Comparison of ENCODE assay signal across 19 mouse cellular contexts in the genomic region with DNA sequence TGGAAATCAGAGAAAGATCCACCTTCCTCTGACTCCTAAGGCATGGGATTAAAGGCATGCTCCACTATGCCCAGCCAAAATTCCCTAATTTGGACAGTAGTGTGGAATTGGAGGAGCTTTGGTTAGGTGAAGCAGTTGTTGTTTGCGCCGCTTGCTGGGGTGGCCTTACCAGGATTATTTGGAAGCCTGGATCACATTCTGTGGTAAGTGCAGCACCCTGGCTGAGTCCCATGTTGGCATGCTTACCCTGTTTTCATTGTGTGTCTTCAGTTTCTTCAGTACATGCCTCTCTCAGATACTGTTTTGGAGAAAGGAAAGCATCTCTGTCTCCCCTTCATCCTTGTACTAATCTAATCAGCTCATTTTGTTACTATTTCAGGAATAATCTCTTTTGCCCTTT. TPM values are rescaled to one million over a fixed set of nuclear protein-coding genes. Genes with fewer than 3 reads are reported as not detected.
DNase-seq lines count a peak whose midpoint lies in the region; ATAC-seq and TF ChIP-seq lines count a peak whose summit lies in the region.
"Had no signal": no experiment of that assay in that cellular context is flagged by ENCODE, and none has a peak within 500 bp of the region (broad histone marks: within the 10 kb centered on the region; RNA-seq: fewer than 3 reads in every experiment).

No protein-coding gene starts in this region.

- no peak for DNase-seq in liver, embryonic 11.5 days (ENCODE audit: low spot score)
- DNase-seq in gastrocnemius, postnatal 25 days: peak; percentile 36
- no peak for DNase-seq in stomach, postnatal 0 days (ENCODE audit: low spot score)
- DNase-seq in cerebellum, adult 9-11 months: no peak
- DNase-seq: cerebellum, postnatal 14 days; embryo, embryonic 11 days; kidney, adult 8-10 months; kidney, postnatal 25 days; lung, embryonic 14.5 days had no signal

- H3K9ac ChIP-seq in heart, embryonic 14.5 days (ENCODE audit: low read length): no peak overlapping the region
- no peak overlapping the region for H3K9ac ChIP-seq in heart, embryonic 11.5 days (ENCODE audit: low read depth, low read length)
- 0 out of 2 replicates have a peak overlapping the region, but pooled peaks have one; percentile 9 for H3K9ac ChIP-seq in liver, embryonic 15.5 days
- no peak overlapping the region for H3K9ac ChIP-seq in liver, embryonic 11.5 days (ENCODE audit: low read depth, low read length)
- no peak overlapping the region for H3K9ac ChIP-seq in stomach, postnatal 0 days (ENCODE audit: low read length)
- H3K9ac ChIP-seq: embryonic facial prominence, embryonic 15.5 days; lung, embryonic 14.5 days had no signal

- H3K4me2 ChIP-seq in heart, embryonic 14.5 days (ENCODE audit: low read length): peak overlapping the region; percentile 27
- H3K4me2 ChIP-seq in heart, embryonic 11.5 days: no peak overlapping the region
- peak overlapping the region; percentile 7; the same call in 1 of the 2 replicates for H3K4me2 ChIP-seq in liver, embryonic 15.5 days
- H3K4me2 ChIP-seq in liver, embryonic 11.5 days: no peak overlapping the region
- H3K4me2 ChIP-seq in stomach, postnatal 0 days (replicated peaks; ENCODE audit: low read depth): 0 out of 2 replicates have a peak overlapping the region, but pooled peaks have one; percentile 14
- H3K4me2 ChIP-seq: embryonic facial prominence, embryonic 15.5 days; lung, embryonic 14.5 days; midbrain, embryonic 11.5 days had no signal

- WGBS in heart, embryonic 14.5 days: 71% methylated on average over 2 of the region's 2 CpGs
- 81% methylated on average over 2 of the region's 2 CpGs for WGBS in heart, embryonic 11.5 days (ENCODE audit: insufficient replicate concordance)
- 88% methylated on average over 2 of the region's 2 CpGs for WGBS in liver, embryonic 15.5 days (ENCODE audit: insufficient replicate concordance)
- WGBS in liver, embryonic 11.5 days: 85% methylated on average over 2 of the region's 2 CpGs
- WGBS in stomach, postnatal 0 days: 81% methylated on average over 2 of the region's 2 CpGs

- no peak for ATAC-seq in heart, embryonic 14.5 days (ENCODE audit: insufficient number of reproducible peaks, insufficient read depth, low FRiP score, low read depth)
- no peak for ATAC-seq in heart, embryonic 11.5 days (replicated peaks; ENCODE audit: insufficient number of reproducible peaks, low FRiP score, low TSS enrichment)
- no peak for ATAC-seq in liver, embryonic 15.5 days (ENCODE audit: insufficient read depth)
- no peak for ATAC-seq in liver, embryonic 11.5 days (replicated peaks; ENCODE audit: low FRiP score)
- no peak for ATAC-seq in stomach, postnatal 0 days (ENCODE audit: low FRiP score, low TSS enrichment)
- ATAC-seq: inflammation-experienced regulatory T-cells, adult 6 months had no signal

- peak overlapping the region in 1 of 2 experiments; percentile 53; a peak in 1 of 4 replicates for H3K27ac ChIP-seq in heart, embryonic 14.5 days (replicated peaks in 1 of 2; ENCODE audit: control insufficient read depth in 1 of 2, insufficient read depth in 1 of 2, low read depth in 2 of 2, low read length in 2 of 2)
- H3K27ac ChIP-seq in heart, embryonic 11.5 days (ENCODE audit: low read depth, low read length): no peak overlapping the region
- H3K27ac ChIP-seq in liver, embryonic 15.5 days (replicated peaks): peak overlapping the region; percentile 41; the same call in 1 of the 2 replicates
- H3K27ac ChIP-seq in liver, embryonic 11.5 days (ENCODE audit: low read depth, low read length): no peak overlapping the region
- H3K27ac ChIP-seq in stomach, postnatal 0 days (replicated peaks): 0 out of 2 replicates have a peak overlapping the region, but pooled peaks have one; percentile 3
- H3K27ac ChIP-seq: embryonic facial prominence, embryonic 15.5 days; forebrain, embryonic 10.5 days; left cerebral cortex, adult 2 months; limb, embryonic 10.5 days; macrophage had no signal

- peaks cover 2 to 24% of the 10 kb centered on the region in 2 experiments for H3K4me1 ChIP-seq in heart, embryonic 14.5 days (ENCODE audit: control insufficient read depth in 2 of 2, insufficient read depth in 2 of 2, low read length in 2 of 2)
- H3K4me1 ChIP-seq in heart, embryonic 11.5 days (ENCODE audit: control insufficient read depth, insufficient read depth, low read length): peaks cover 11% of the 10 kb centered on the region
- peaks cover 47% of the 10 kb centered on the region for H3K4me1 ChIP-seq in liver, embryonic 15.5 days (replicated peaks)
- peaks cover 12% of the 10 kb centered on the region for H3K4me1 ChIP-seq in liver, embryonic 11.5 days (replicated peaks; ENCODE audit: control insufficient read depth, insufficient read depth, low read length)
- H3K4me1 ChIP-seq in stomach, postnatal 0 days (replicated peaks; ENCODE audit: control insufficient read depth, insufficient read depth): no peaks in the 10 kb centered on the region; the same call in 1 of the 2 replicates

- TF ChIP-seq CTCF in stomach, postnatal 0 days (IDR thresholded peaks at IDR 0.05; ENCODE audit: low read depth): no peak

- no peak for TF ChIP-seq EP300 in stomach, postnatal 0 days (optimal IDR thresholded peaks at IDR 0.05)

- H3K4me3 ChIP-seq in heart, embryonic 14.5 days (ENCODE audit: control insufficient read depth in 1 of 2, insufficient read depth in 1 of 2, low read depth in 1 of 2, low read length in 2 of 2): no peak overlapping the region
- H3K4me3 ChIP-seq in heart, embryonic 11.5 days (ENCODE audit: low read depth, low read length): no peak overlapping the region
- H3K4me3 ChIP-seq in liver, embryonic 15.5 days (replicated peaks): no peak overlapping the region
- no peak overlapping the region for H3K4me3 ChIP-seq in liver, embryonic 11.5 days (ENCODE audit: low read depth, low read length)
- H3K4me3 ChIP-seq in stomach, postnatal 0 days (ENCODE audit: low read depth, low read length): no peak overlapping the region
- H3K4me3 ChIP-seq: embryonic facial prominence, embryonic 15.5 days; forebrain, embryonic 10.5 days; left cerebral cortex, adult 2 months; limb, embryonic 10.5 days had no signal

- H3K27me3 ChIP-seq in heart, embryonic 14.5 days (ENCODE audit: control insufficient read depth, insufficient read depth, low read length): no peaks in the 10 kb centered on the region
- no peaks in the 10 kb centered on the region for H3K27me3 ChIP-seq in heart, embryonic 11.5 days (ENCODE audit: control insufficient read depth, insufficient read depth, low read length)
- no peaks in the 10 kb centered on the region for H3K27me3 ChIP-seq in liver, embryonic 15.5 days
- no peaks in the 10 kb centered on the region for H3K27me3 ChIP-seq in liver, embryonic 11.5 days (replicated peaks; ENCODE audit: control insufficient read depth, insufficient read depth, low read length)
- no peaks in the 10 kb centered on the region for H3K27me3 ChIP-seq in stomach, postnatal 0 days (ENCODE audit: control insufficient read depth, insufficient read depth, low read length)
- H3K27me3 ChIP-seq: embryonic facial prominence, embryonic 15.5 days had no signal

- H3K9me3 ChIP-seq in heart, embryonic 14.5 days (ENCODE audit: control insufficient read depth, low read length): no peaks in the 10 kb centered on the region
- H3K9me3 ChIP-seq in heart, embryonic 11.5 days (replicated peaks; ENCODE audit: control insufficient read depth, low read length): no peaks in the 10 kb centered on the region
- H3K9me3 ChIP-seq in liver, embryonic 15.5 days (replicated peaks): no peaks in the 10 kb centered on the region
- H3K9me3 ChIP-seq in liver, embryonic 11.5 days (ENCODE audit: control insufficient read depth, low read length): no peaks in the 10 kb centered on the region
- no peaks in the 10 kb centered on the region for H3K9me3 ChIP-seq in stomach, postnatal 0 days (ENCODE audit: control insufficient read depth, low read length)
- H3K9me3 ChIP-seq: embryonic facial prominence, embryonic 15.5 days; forebrain, embryonic 10.5 days; limb, embryonic 10.5 days had no signal

- peaks cover 6% of the 10 kb centered on the region; the same call in 1 of the 2 replicates for H3K36me3 ChIP-seq in heart, embryonic 14.5 days (ENCODE audit: control insufficient read depth, insufficient read depth, low read length)
- H3K36me3 ChIP-seq in heart, embryonic 11.5 days (ENCODE audit: control insufficient read depth, insufficient read depth, low read length): no peaks in the 10 kb centered on the region
- H3K36me3 ChIP-seq in liver, embryonic 15.5 days (replicated peaks): 0 out of 2 replicates have a peak, but pooled peaks cover 7% of the 10 kb centered on the region
- H3K36me3 ChIP-seq in liver, embryonic 11.5 days (ENCODE audit: control insufficient read depth, insufficient read depth, low read length): no peaks in the 10 kb centered on the region
- H3K36me3 ChIP-seq in stomach, postnatal 0 days (ENCODE audit: control insufficient read depth, insufficient read depth, low read length): no peaks in the 10 kb centered on the region
- H3K36me3 ChIP-seq: embryonic facial prominence, embryonic 15.5 days had no signal

RNA-seq across cellular contexts. Expression of a gene that starts 4.6 kb away (rescaled TPM):
- polyA plus RNA-seq in heart, embryonic 14.5 days (2014; fragmentation: Nextera tagmentation; extraction: Ambion mirVana): 128 and 136 TPM in 2 replicates
- 101 and 103 TPM in 2 replicates for polyA plus RNA-seq in heart, embryonic 11.5 days (2014; fragmentation: Nextera tagmentation; extraction: Ambion mirVana)
- polyA plus RNA-seq in liver, embryonic 15.5 days (2015; fragmentation: Nextera tagmentation; extraction: Ambion mirVana): 37.5 and 40.0 TPM in 2 replicates
- polyA plus RNA-seq in liver, embryonic 11.5 days (2014; fragmentation: Nextera tagmentation; extraction: Ambion mirVana): 88.9 and 99.6 TPM in 2 replicates
- total RNA-seq in gastrocnemius, postnatal 25 days (2021): 100 to 1,000 TPM in 1 of 2 experiments, 10 to 100 TPM in 1; 95.4 to 105 TPM
- 57.3 and 62.7 TPM in 2 replicates for polyA plus RNA-seq in stomach, postnatal 0 days (2015; fragmentation: Nextera tagmentation; extraction: Ambion mirVana)

RNA-seq across cellular contexts. Expression of a gene that starts 26.9 kb away (rescaled TPM):
- polyA plus RNA-seq in heart, embryonic 14.5 days (2014; fragmentation: Nextera tagmentation; extraction: Ambion mirVana): 17.1 and 17.7 TPM in 2 replicates
- 13.7 and 18.6 TPM in 2 replicates for polyA plus RNA-seq in heart, embryonic 11.5 days (2014; fragmentation: Nextera tagmentation; extraction: Ambion mirVana)
- polyA plus RNA-seq in liver, embryonic 15.5 days (2015; fragmentation: Nextera tagmentation; extraction: Ambion mirVana): 12.1 and 12.2 TPM in 2 replicates
- 16.9 and 18.2 TPM in 2 replicates for polyA plus RNA-seq in liver, embryonic 11.5 days (2014; fragmentation: Nextera tagmentation; extraction: Ambion mirVana)
- total RNA-seq in gastrocnemius, postnatal 25 days (2021): 10 to 100 TPM; 22.2 to 23.6 TPM
- polyA plus RNA-seq in stomach, postnatal 0 days (2015; fragmentation: Nextera tagmentation; extraction: Ambion mirVana): 27.0 and 27.1 TPM in 2 replicates

RNA-seq across cellular contexts. Expression of a gene that starts 27.0 kb away (rescaled TPM):
- 55.6 and 61.7 TPM in 2 replicates for polyA plus RNA-seq in heart, embryonic 14.5 days (2014; fragmentation: Nextera tagmentation; extraction: Ambion mirVana)
- polyA plus RNA-seq in heart, embryonic 11.5 days (2014; fragmentation: Nextera tagmentation; extraction: Ambion mirVana): 52.8 and 53.7 TPM in 2 replicates
- 39.9 and 40.7 TPM in 2 replicates for polyA plus RNA-seq in liver, embryonic 15.5 days (2015; fragmentation: Nextera tagmentation; extraction: Ambion mirVana)
- 72.1 and 72.6 TPM in 2 replicates for polyA plus RNA-seq in liver, embryonic 11.5 days (2014; fragmentation: Nextera tagmentation; extraction: Ambion mirVana)
- total RNA-seq in gastrocnemius, postnatal 25 days (2021): 10 to 100 TPM; 40.8 to 42.9 TPM
- polyA plus RNA-seq in stomach, postnatal 0 days (2015; fragmentation: Nextera tagmentation; extraction: Ambion mirVana): 41.6 and 42.0 TPM in 2 replicates

Comparison
In these comparisons a context has a peak if more than half of its experiments do, and no peak if none do; other contexts are left out.
1. H3K27ac ChIP-seq: peak in liver, embryonic 15.5 days (single experiment) and stomach, postnatal 0 days (single experiment); none in heart, embryonic 11.5 days (single experiment) and liver, embryonic 11.5 days (single experiment).
2. H3K4me2 ChIP-seq: peak in heart, embryonic 14.5 days (single experiment), liver, embryonic 15.5 days (single experiment) and stomach, postnatal 0 days (single experiment); none in heart, embryonic 11.5 days (single experiment) and liver, embryonic 11.5 days (single experiment).